In genomic region chr17:29297813-29298212, GRCm38 (mm10) we compare ENCODE assay signal across 14 mouse cellular contexts. TPM values are rescaled to one million over a fixed set of nuclear protein-coding genes. Genes with fewer than 3 reads are reported as not detected.
DNase-seq lines count a peak whose midpoint lies in the region; ATAC-seq and TF ChIP-seq lines count a peak whose summit lies in the region.
"Had no signal": no experiment of that assay in that cellular context is flagged by ENCODE, and none has a peak within 500 bp of the region (broad histone marks: within the 10 kb centered on the region; RNA-seq: fewer than 3 reads in every experiment).

No protein-coding gene starts in this region.

- 70% methylated on average over 6 of the region's 6 CpGs for WGBS in stomach, postnatal 0 days

- intact Hi-C loops in left cerebral cortex, adult 2 months (cut with DNase I): no loop called here

- H3K27me3 ChIP-seq in stomach, postnatal 0 days (ENCODE audit: control insufficient read depth, insufficient read depth, low read length): no peaks in the 10 kb centered on the region

- H3K4me1 ChIP-seq in stomach, postnatal 0 days (replicated peaks; ENCODE audit: control insufficient read depth, insufficient read depth): no peaks in the 10 kb centered on the region

- no peak overlapping the region for H3K4me2 ChIP-seq in stomach, postnatal 0 days (replicated peaks; ENCODE audit: low read depth)

- DNase-seq in CD4-positive, CD25-positive, alpha-beta regulatory T cell, adult 2 months (ENCODE audit: low read depth, low spot score): peak; percentile 30
- no peak for DNase-seq in left cerebral cortex, adult 2 months (ENCODE audit: extremely low spot score in 1 of 2, low spot score in 2 of 2)
- no peak for DNase-seq in left cerebral cortex, adult 11 months (ENCODE audit: low spot score)
- peak; percentile 74 for DNase-seq in ZHBTc4 (ENCODE audit: low read depth, low spot score)
- no peak for DNase-seq in stomach, postnatal 0 days (ENCODE audit: low spot score)
- DNase-seq in ovary, postnatal 10 days (ENCODE audit: low spot score): no peak
- no peak for DNase-seq in adrenal gland, postnatal 10 days
- DNase-seq: gastrocnemius, postnatal 14 days; heart, postnatal 14 days; kidney, adult 9 months; right cerebral cortex, postnatal 25 days had no signal

- H3K36me3 ChIP-seq in stomach, postnatal 0 days (ENCODE audit: control insufficient read depth, insufficient read depth, low read length): peaks cover 14% of the 10 kb centered on the region

- H3K9ac ChIP-seq in stomach, postnatal 0 days (ENCODE audit: low read length): no peak overlapping the region

- no peaks in the 10 kb centered on the region for H3K9me3 ChIP-seq in stomach, postnatal 0 days (ENCODE audit: control insufficient read depth, low read length)

- no peak for ATAC-seq in CD4-positive, CD25-positive, alpha-beta regulatory T cell, adult 4 months
- no peak for ATAC-seq in stomach, postnatal 0 days (ENCODE audit: low FRiP score, low TSS enrichment)

- TF ChIP-seq CTCF in left cerebral cortex, adult 2 months (IDR thresholded peaks at IDR 0.05): peak; percentile 9; the same call in 1 of the 2 replicates
- peak; percentile 28; the same call in 1 of the 2 replicates for TF ChIP-seq CTCF in stomach, postnatal 0 days (IDR thresholded peaks at IDR 0.05; ENCODE audit: low read depth)

- TF ChIP-seq EP300 in stomach, postnatal 0 days (optimal IDR thresholded peaks at IDR 0.05): no peak

- H3K4me3 ChIP-seq in left cerebral cortex, adult 2 months: no peak overlapping the region
- H3K4me3 ChIP-seq in stomach, postnatal 0 days (ENCODE audit: low read depth, low read length): no peak overlapping the region
- H3K4me3 ChIP-seq: erythroblast, embryonic 14.5 days had no signal

- H3K27ac ChIP-seq in left cerebral cortex, adult 2 months: no peak overlapping the region
- H3K27ac ChIP-seq in stomach, postnatal 0 days (replicated peaks): no peak overlapping the region

RNA-seq across cellular contexts. Expression of gene Pi16, which starts 19.7 kb away (rescaled TPM):
- under 1 TPM; 0.44 to 0.57 TPM for polyA plus RNA-seq in CD4-positive, CD25-positive, alpha-beta regulatory T cell, adult 4 months (2017; shearing (Covaris generic))
- 1 to 10 TPM; 1.2 to 1.4 TPM for total RNA-seq in left cerebral cortex, adult 2 months (2021)
- 1.3 TPM in 2 replicates for polyA plus RNA-seq in stomach, postnatal 0 days (2015; fragmentation: Nextera tagmentation; extraction: Ambion mirVana)
- 10 to 100 TPM; 24.5 to 26.1 TPM for total RNA-seq in adrenal gland, postnatal 10 days (2021)
- total RNA-seq: megakaryocyte-erythroid progenitor cell, adult 5-6 weeks had no signal

RNA-seq across cellular contexts. Expression of gene BC004004, which starts 29.2 kb away (rescaled TPM):
- 100 to 1,000 TPM in 1 of 2 experiments, 10 to 100 TPM in 1; 98.0 to 123 TPM for polyA plus RNA-seq in CD4-positive, CD25-positive, alpha-beta regulatory T cell, adult 4 months (2017; shearing (Covaris generic))
- 10 to 100 TPM; 78.9 to 85.0 TPM for total RNA-seq in left cerebral cortex, adult 2 months (2021)
- 91.2 and 97.2 TPM in 2 replicates for polyA plus RNA-seq in stomach, postnatal 0 days (2015; fragmentation: Nextera tagmentation; extraction: Ambion mirVana)
- 100 to 1,000 TPM; 158 to 160 TPM for total RNA-seq in adrenal gland, postnatal 10 days (2021)

RNA-seq across cellular contexts. Expression of gene Ppil1, which starts 33.8 kb away (rescaled TPM):
- 100 to 1,000 TPM in 1 of 2 experiments, 10 to 100 TPM in 1; 72.7 to 101 TPM for polyA plus RNA-seq in CD4-positive, CD25-positive, alpha-beta regulatory T cell, adult 4 months (2017; shearing (Covaris generic))
- total RNA-seq in left cerebral cortex, adult 2 months (2021): 10 to 100 TPM; 19.8 to 20.0 TPM
- polyA plus RNA-seq in stomach, postnatal 0 days (2015; fragmentation: Nextera tagmentation; extraction: Ambion mirVana): 64.6 and 65.9 TPM in 2 replicates
- total RNA-seq in adrenal gland, postnatal 10 days (2021): 10 to 100 TPM; 24.6 to 27.9 TPM

RNA-seq across cellular contexts. Expression of gene Mtch1, which starts 49.9 kb away (rescaled TPM):
- 10 to 100 TPM; 11.0 to 13.9 TPM for polyA plus RNA-seq in CD4-positive, CD25-positive, alpha-beta regulatory T cell, adult 4 months (2017; shearing (Covaris generic))
- total RNA-seq in left cerebral cortex, adult 2 months (2021): 100 to 1,000 TPM; 537 to 552 TPM
- 189 and 201 TPM in 2 replicates for polyA plus RNA-seq in stomach, postnatal 0 days (2015; fragmentation: Nextera tagmentation; extraction: Ambion mirVana)
- 100 to 1,000 TPM; 330 to 395 TPM for total RNA-seq in adrenal gland, postnatal 10 days (2021)

RNA-seq across cellular contexts. Expression of gene Cpne5, which starts 59.8 kb away (rescaled TPM):
- 1 to 10 TPM; 2.2 to 2.3 TPM for polyA plus RNA-seq in CD4-positive, CD25-positive, alpha-beta regulatory T cell, adult 4 months (2017; shearing (Covaris generic))
- 100 to 1,000 TPM; 141 to 148 TPM for total RNA-seq in left cerebral cortex, adult 2 months (2021)
- polyA plus RNA-seq in stomach, postnatal 0 days (2015; fragmentation: Nextera tagmentation; extraction: Ambion mirVana): 4.8 and 5.3 TPM in 2 replicates
- 1 to 10 TPM; 1.0 to 1.6 TPM for total RNA-seq in adrenal gland, postnatal 10 days (2021)

Comparison
In these comparisons a context has a peak if more than half of its experiments do, and no peak if none do; other contexts are left out.
1. DNase-seq: peak in CD4-positive, CD25-positive, alpha-beta regulatory T cell, adult 2 months (single experiment) and ZHBTc4 (single experiment); none in left cerebral cortex, adult 2 months (0 of 2), left cerebral cortex, adult 11 months (single experiment), stomach, postnatal 0 days (single experiment), ovary, postnatal 10 days (single experiment) and adrenal gland, postnatal 10 days (single experiment).
2. RNA of gene Pi16, which starts 19.7 kb away (total RNA-seq): 24.5 to 26.1 TPM in adrenal gland, postnatal 10 days; 1.2 to 1.4 TPM in left cerebral cortex, adult 2 months; every median in the first group is over 10 times any median in the second.